Mouse (Mus musculus) kidney, adult 10 weeks (tissue): ENCODE results near the gene Pmel. TPM values are rescaled to one million over a fixed set of nuclear protein-coding genes. Genes with fewer than 3 reads are reported as not detected.

Source experiments
- polyA plus RNA-seq: library from polyadenylated mRNA; stranded (reverse); fragments of 350-450 nt; fragmentation: Illumina TruSeq; extraction: RNeasy Lipid Tissue Mini Kit (QIAGEN cat#74804); gene quantifications from one replicate; pipeline ENCODE4 v1.2.3, GENCODE M21; 2014; ENCODE audit warnings: low read depth, low replicate concordance

Gene Pmel
- not detected for polyA plus RNA-seq

GRCm38 (mm10) chr10:128703895-128704294, at the start of gene Pmel:
TSS of gene Pmel (plus strand) at chr10:128704195.

DNA sequence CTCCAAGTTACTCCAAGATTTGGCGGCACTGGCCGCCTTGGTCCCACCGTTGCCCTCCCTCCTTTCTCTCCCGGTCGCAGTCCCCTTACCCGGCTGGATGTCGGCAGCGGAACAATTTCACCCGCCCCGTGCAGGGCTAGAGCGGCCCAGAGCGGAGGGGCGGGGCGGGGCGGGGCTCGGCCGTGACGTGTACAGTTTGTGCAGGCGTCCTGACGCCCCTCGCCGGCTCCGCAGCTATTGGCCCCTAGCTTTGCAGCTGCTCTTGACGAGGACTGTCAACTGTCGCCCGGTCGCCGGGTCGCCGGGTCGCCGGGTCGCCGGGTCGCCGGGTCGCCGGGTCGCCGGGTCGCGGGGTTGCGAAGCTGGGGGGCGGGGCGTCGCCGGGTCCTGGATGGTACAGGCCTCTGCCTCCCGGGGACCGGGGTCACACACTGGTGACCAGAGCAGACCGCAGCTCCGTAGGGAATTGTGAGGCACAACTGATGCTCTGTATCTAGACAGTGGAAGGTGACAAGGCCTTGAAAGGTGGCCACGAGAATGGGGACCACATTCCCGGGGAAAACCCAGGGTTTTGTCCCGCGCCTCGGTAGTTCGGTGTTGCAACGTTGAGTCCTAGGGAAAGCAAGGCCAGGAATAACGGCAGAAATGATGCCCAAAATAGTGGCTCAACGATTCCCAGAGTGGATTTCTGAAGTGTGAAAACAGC, 30.1 kb upstream of the Pmel start, which contains the start of gene Suox:
TSS of gene Suox (minus strand) at position 311 of the 706 bp plus-strand sequence.

GRCm38 (mm10) chr10:128695992-128696807, 7.8 kb upstream of the Pmel start, which contains the start of gene Rab5b:
TSS of gene Rab5b (minus strand) at chr10:128696264.

DNA sequence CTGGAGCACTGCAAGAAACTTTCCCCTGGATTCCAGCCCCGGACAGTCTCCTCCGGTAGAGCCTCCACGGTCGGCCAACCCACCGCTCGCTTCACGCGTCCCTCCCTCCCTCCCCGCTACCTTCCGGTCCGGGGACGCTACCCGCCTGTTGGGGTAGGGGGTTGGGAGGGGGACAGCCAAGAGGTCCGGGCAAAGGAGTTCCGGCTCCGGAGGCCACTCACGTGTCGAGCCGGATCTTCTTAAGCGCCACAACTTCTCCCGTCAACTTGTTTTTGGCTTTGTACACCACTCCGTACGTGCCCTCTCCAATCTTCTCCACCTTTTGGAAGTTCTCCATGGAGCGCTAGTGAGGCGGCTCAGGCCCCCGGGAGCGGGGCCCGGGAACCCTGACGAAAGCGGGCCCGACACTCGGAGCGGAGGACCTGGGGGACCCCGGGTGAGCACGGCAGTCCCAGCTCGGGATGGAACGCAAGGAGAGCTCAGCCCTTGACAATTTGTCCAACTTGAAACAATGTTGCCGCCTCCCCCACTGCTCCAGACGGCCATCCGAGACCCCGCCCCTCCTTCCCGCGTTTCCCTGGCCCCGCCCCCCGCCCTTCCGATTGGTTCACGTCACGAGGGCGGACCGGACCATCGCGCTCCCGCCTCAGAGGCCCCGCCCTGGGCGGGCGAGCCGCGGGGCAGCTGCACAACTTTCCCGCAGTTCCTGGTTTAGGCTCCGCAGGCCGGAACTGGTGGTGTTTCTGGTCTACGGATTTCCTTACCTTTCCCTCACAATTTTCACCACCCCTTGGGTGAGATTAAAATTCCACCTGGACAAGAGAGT, 709 bp downstream of the Pmel start, which contains the start of gene Cdk2:
TSS of gene Cdk2 (minus strand) at position 541 of the 826 bp plus-strand sequence.

DNA sequence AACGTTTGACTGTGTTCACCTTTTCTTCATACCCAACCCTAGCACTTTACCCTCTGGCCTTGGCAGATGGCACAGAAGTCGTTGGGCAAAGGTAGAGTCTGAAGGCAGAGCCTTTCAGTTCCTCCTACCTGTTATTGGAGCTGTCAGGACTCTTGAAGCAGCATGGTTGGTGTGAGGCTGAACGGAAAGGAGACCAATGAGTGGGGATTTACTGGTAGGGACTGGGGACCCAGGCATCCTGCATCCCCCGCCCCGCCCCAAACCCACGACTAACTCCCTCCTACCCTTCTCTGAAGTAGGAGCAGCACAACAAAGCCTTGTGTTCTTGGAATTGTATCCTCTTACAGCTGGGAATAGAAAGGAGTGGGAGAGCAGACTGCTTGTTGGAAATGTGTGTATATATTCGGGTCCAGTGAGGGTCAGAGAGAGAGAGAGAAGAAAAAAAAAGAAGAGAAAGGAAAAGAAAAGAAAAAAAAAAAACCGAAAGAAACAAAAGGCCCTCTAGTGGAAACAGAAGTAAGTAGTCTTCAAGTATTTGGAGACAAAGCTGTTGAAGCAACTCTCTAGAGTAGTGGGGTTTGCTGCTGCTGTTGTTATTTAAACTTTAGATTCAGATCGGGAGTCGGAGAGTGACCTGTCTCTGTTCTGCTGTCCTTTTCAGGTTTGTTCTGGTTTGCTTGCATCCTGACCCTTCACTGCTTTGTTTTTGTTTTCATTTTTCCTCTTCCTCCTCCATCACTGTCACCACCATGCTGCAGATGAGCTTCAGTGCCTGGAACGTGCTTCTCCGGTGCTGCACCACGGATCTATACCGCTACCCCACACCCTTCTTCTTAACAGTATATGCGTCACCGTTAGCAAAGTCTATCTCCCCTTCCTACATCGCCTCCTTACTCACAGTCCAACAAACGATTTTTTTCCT, 40.9 kb downstream of the Pmel start, which contains the start of gene Dgka:
TSS of gene Dgka (minus strand) at position 176 of the 922 bp plus-strand sequence.

DNA sequence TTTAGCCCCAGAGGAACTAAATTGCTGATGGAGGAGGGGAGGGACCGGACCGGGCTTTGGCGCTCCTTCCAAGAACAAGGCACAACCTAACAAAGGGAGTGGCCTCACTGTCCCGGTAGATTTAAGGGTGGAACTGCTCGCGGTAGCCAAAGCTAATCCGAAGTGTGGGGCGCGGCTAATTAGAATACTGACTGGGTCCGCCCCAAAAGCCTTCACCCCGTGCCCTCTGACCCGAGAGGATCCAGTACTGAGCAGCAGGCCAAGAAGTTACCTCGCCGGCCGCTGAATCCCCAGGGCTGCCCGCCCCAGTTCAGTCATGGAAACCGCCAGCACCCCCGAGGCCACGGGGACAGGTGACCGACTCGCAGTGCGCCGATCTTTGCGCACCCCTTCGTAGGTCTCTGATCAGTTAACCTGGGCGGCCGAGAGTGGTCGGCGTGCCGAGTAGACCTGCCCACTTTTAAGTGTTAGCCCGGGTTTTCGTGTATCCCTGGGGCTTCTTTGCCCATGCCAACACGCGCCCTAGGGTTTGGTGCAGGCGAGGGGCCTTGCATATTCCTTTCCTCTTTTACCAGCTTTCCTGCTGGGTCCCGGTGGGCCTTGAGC, 43.8 kb downstream of the Pmel start, which contains the start of gene Pym1:
TSS of gene Pym1 (plus strand) at position 244 of the 606 bp plus-strand sequence.

Other genes with a start within 250 kb of the Pmel start
- 47.7 TPM for gene Smarcc2, start 244.9 kb upstream of the Pmel start, polyA plus RNA-seq
- 99.8 TPM for gene Myl6, start 210.1 kb upstream of the Pmel start, polyA plus RNA-seq
- gene Myl6b, start 205.5 kb upstream of the Pmel start, polyA plus RNA-seq = 0.40 TPM
- 2.3 TPM for gene Esyt1, start 178.3 kb upstream of the Pmel start, polyA plus RNA-seq
- gene Zc3h10, start 156.4 kb upstream of the Pmel start, polyA plus RNA-seq = 1.6 TPM
- gene Rpl41, start 154.9 kb upstream of the Pmel start, polyA plus RNA-seq = 11.9 TPM
- 69.1 TPM for gene Pa2g4, start 138.2 kb upstream of the Pmel start, polyA plus RNA-seq
- gene Erbb3, start 114.5 kb upstream of the Pmel start, polyA plus RNA-seq = 28.2 TPM
- gene Rps26, start 77.4 kb upstream of the Pmel start, polyA plus RNA-seq = 7.0 TPM
- gene Ikzf4, start 58.2 kb upstream of the Pmel start, polyA plus RNA-seq = 1.1 TPM
- 25.8 TPM for gene Suox, start 30.1 kb upstream of the Pmel start, polyA plus RNA-seq
- gene Rab5b, start 7.9 kb upstream of the Pmel start, polyA plus RNA-seq = 128 TPM
- gene Cdk2, start 836 bp downstream of the Pmel start, polyA plus RNA-seq = 8.1 TPM
- 8.3 TPM for gene Dgka, start 40.7 kb downstream of the Pmel start, polyA plus RNA-seq
- 0.57 TPM for gene Pym1, start 43.7 kb downstream of the Pmel start, polyA plus RNA-seq
- gene Mmp19, start 86.7 kb downstream of the Pmel start, polyA plus RNA-seq = 0.36 TPM
- gene Dnajc14, start 99.9 kb downstream of the Pmel start, polyA plus RNA-seq = 33.2 TPM
- 2.6 TPM for gene Tmem198b, start 100.2 kb downstream of the Pmel start, polyA plus RNA-seq
- 248 TPM for gene Sarnp, start 113.1 kb downstream of the Pmel start, polyA plus RNA-seq
- gene Ormdl2, start 117.5 kb downstream of the Pmel start, polyA plus RNA-seq = 130 TPM
- 3.1 TPM for gene Gdf11, start 187.5 kb downstream of the Pmel start, polyA plus RNA-seq
- gene Cd63, start 196.8 kb downstream of the Pmel start, polyA plus RNA-seq = 1,560 TPM
- 5.7 TPM for gene Rdh5, start 218.7 kb downstream of the Pmel start, polyA plus RNA-seq
- 12.2 TPM for gene Bloc1s1, start 219.8 kb downstream of the Pmel start, polyA plus RNA-seq
- 0.85 TPM for gene Itga7, start 229.6 kb downstream of the Pmel start, polyA plus RNA-seq